In the genomic region with DNA sequence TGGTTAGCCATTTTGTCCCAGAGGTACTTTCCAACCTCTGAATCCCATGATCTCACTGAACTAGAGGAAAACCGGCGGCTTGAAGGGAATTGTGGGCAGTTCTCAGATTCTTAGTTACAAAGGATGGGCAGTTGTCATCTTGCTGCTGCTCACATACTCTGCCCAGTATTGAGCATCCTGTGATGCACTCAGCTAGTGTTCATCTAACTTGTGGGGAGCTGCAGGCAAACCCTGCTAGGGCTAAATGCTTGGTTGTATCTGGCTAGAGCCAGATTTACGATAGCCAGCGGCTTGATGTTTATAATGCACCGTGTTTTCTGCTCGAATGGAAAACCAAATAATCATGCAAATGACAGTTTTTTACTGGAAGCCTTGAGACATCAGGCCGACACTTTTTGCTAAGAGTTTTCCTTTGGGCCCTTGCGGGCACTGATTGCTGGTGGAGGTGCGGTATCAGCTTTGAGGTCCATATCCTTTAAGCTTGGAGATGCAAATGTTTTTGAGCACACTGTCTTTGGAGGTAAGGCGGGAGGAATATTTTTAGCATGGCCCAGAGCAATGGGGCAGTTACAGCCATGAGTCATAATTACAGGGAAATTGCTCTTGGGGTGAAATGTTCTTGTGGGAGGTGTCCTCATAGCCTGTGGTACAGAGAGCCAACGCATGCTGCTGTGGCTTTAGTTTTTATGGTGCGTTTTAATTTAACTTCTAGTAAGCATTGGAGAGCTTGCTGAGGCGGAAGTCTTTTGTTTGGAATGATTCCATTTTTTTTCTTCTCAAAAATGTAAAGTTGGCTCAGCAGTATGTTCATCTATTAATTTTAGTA, we compare ENCODE assay signal across 9 mouse cellular contexts. TPM values are rescaled to one million over a fixed set of nuclear protein-coding genes. Genes with fewer than 3 reads are reported as not detected.
DNase-seq lines count a peak whose midpoint lies in the region; ATAC-seq and TF ChIP-seq lines count a peak whose summit lies in the region.
"Had no signal": no experiment of that assay in that cellular context is flagged by ENCODE, and none has a peak within 500 bp of the region (broad histone marks: within the 10 kb centered on the region; RNA-seq: fewer than 3 reads in every experiment).

No protein-coding gene starts in this region.

- ATAC-seq in heart, postnatal 0 days (ENCODE audit: insufficient read depth, low read depth): no peak
- no peak for ATAC-seq in hindbrain, embryonic 16.5 days

- WGBS in heart, postnatal 0 days: 62% methylated on average over 13 of the region's 13 CpGs
- WGBS in hindbrain, embryonic 16.5 days: 55% methylated on average over 13 of the region's 13 CpGs

- H3K27me3 ChIP-seq in heart, postnatal 0 days (ENCODE audit: control insufficient read depth, insufficient read depth, low read length): no peaks in the 10 kb centered on the region
- no peaks in the 10 kb centered on the region for H3K27me3 ChIP-seq in hindbrain, embryonic 16.5 days (replicated peaks; ENCODE audit: control insufficient read depth, insufficient read depth, low read length)

- no peak for TF ChIP-seq EP300 in heart, postnatal 0 days (IDR thresholded peaks at IDR 0.05; ENCODE audit: low read depth)

- H3K27ac ChIP-seq in heart, postnatal 0 days (ENCODE audit: low read depth): no peak overlapping the region
- no peak overlapping the region for H3K27ac ChIP-seq in hindbrain, embryonic 16.5 days (ENCODE audit: low read depth, low read length)

- no peaks in the 10 kb centered on the region for H3K9me3 ChIP-seq in heart, postnatal 0 days (replicated peaks; ENCODE audit: control insufficient read depth, low read length)
- H3K9me3 ChIP-seq in hindbrain, embryonic 16.5 days (ENCODE audit: control insufficient read depth, low read length): no peaks in the 10 kb centered on the region

- no peak for DNase-seq in heart, postnatal 0 days (ENCODE audit: low spot score)
- no peak for DNase-seq in heart, postnatal 10 days
- peak; percentile 4 for DNase-seq in Muller cell, postnatal 12 days (ENCODE audit: inconsistent ontology term)
- DNase-seq in naive thymus-derived CD4-positive, alpha-beta T cell, adult 2 months (ENCODE audit: low read depth): peak; percentile 12
- no peak for DNase-seq in thymus, postnatal 36 days
- DNase-seq in thymus, postnatal 25 days: no peak
- DNase-seq in gastrocnemius, postnatal 14 days: no peak
- DNase-seq: adrenal gland, postnatal 25 days had no signal

- H3K4me2 ChIP-seq in heart, postnatal 0 days (ENCODE audit: low read depth, low read length): peak overlapping the region; percentile 78
- peak overlapping the region; percentile 68 for H3K4me2 ChIP-seq in hindbrain, embryonic 16.5 days (ENCODE audit: low read length)

- TF ChIP-seq CTCF in heart, postnatal 0 days (IDR thresholded peaks at IDR 0.05; ENCODE audit: low read depth): no peak

- H3K4me1 ChIP-seq in heart, postnatal 0 days (ENCODE audit: control insufficient read depth, insufficient read depth): peaks cover 13% of the 10 kb centered on the region; the same call in 1 of the 2 replicates
- peaks cover 26% of the 10 kb centered on the region for H3K4me1 ChIP-seq in hindbrain, embryonic 16.5 days (ENCODE audit: control insufficient read depth, insufficient read depth, low read depth, low read length)

- peak overlapping the region; percentile 77 for H3K4me3 ChIP-seq in heart, postnatal 0 days (ENCODE audit: low read depth, low read length)
- H3K4me3 ChIP-seq in hindbrain, embryonic 16.5 days (ENCODE audit: low read length): peak overlapping the region; percentile 92

- H3K9ac ChIP-seq in heart, postnatal 0 days (replicated peaks; ENCODE audit: low read depth, low read length): peak overlapping the region; percentile 93; the same call in 1 of the 2 replicates
- peak overlapping the region; percentile 88; the same call in 1 of the 2 replicates for H3K9ac ChIP-seq in hindbrain, embryonic 16.5 days (ENCODE audit: low read depth, low read length)

- intact Hi-C loops in heart, postnatal 10 days (cut with DNase I): no loop called here
- intact Hi-C loops in gastrocnemius, postnatal 14 days (cut with DNase I; ENCODE audit: low total_unique reads): no loop called here

- H3K36me3 ChIP-seq in heart, postnatal 0 days (replicated peaks; ENCODE audit: control insufficient read depth, insufficient read depth, low read length): peaks cover 19% of the 10 kb centered on the region; the same call in 1 of the 2 replicates
- H3K36me3 ChIP-seq in hindbrain, embryonic 16.5 days (ENCODE audit: control insufficient read depth, insufficient read depth, low read length): no peaks in the 10 kb centered on the region

RNA-seq across cellular contexts. Expression of a gene that starts 1.5 kb away (rescaled TPM):
- total RNA-seq in heart, postnatal 0 days (2014; rRNA removed; ENCODE audit: low replicate concordance): 6.4 and 10.4 TPM in 2 replicates
- 8.1 and 8.4 TPM in 2 replicates for polyA plus RNA-seq in heart, postnatal 0 days (2015; fragmentation: Nextera tagmentation; extraction: Ambion mirVana)
- 10 to 100 TPM; 21.3 to 24.3 TPM for total RNA-seq in heart, postnatal 10 days (2021)
- 3.6 and 3.8 TPM in 2 replicates for polyA plus RNA-seq in hindbrain, embryonic 16.5 days (2015; fragmentation: Nextera tagmentation; extraction: Ambion mirVana)
- total RNA-seq in gastrocnemius, postnatal 14 days (2021): 1 to 10 TPM; 7.5 to 8.8 TPM

RNA-seq across cellular contexts. Expression of a gene that starts 3.7 kb away (rescaled TPM):
- 16.9 and 36.3 TPM in 2 replicates for total RNA-seq in heart, postnatal 0 days (2014; rRNA removed; ENCODE audit: low replicate concordance)
- 76.6 and 80.1 TPM in 2 replicates for polyA plus RNA-seq in heart, postnatal 0 days (2015; fragmentation: Nextera tagmentation; extraction: Ambion mirVana)
- 10 to 100 TPM; 30.3 to 33.6 TPM for total RNA-seq in heart, postnatal 10 days (2021)
- 12.7 and 16.3 TPM in 2 replicates for polyA plus RNA-seq in hindbrain, embryonic 16.5 days (2015; fragmentation: Nextera tagmentation; extraction: Ambion mirVana)
- total RNA-seq in gastrocnemius, postnatal 14 days (2021): 10 to 100 TPM; 18.8 to 22.8 TPM

RNA-seq across cellular contexts. Expression of a gene that starts 28.3 kb away (rescaled TPM):
- not detected in 2 replicates for total RNA-seq in heart, postnatal 0 days (2014; rRNA removed; ENCODE audit: low replicate concordance)
- 0.11 and 0.29 TPM in 2 replicates for polyA plus RNA-seq in heart, postnatal 0 days (2015; fragmentation: Nextera tagmentation; extraction: Ambion mirVana)
- total RNA-seq in heart, postnatal 10 days (2021): under 1 TPM in 1 of 2 experiments, not detected in 1; 0.45 TPM
- 0.83 and 1.1 TPM in 2 replicates for polyA plus RNA-seq in hindbrain, embryonic 16.5 days (2015; fragmentation: Nextera tagmentation; extraction: Ambion mirVana)
- total RNA-seq in gastrocnemius, postnatal 14 days (2021): not detected
- total RNA-seq: adrenal gland, postnatal 25 days had no signal

RNA-seq across cellular contexts. Expression of a gene that starts 28.8 kb away (rescaled TPM):
- total RNA-seq in heart, postnatal 0 days (2014; rRNA removed; ENCODE audit: low replicate concordance): 31.8 and 32.0 TPM in 2 replicates
- 25.2 and 26.9 TPM in 2 replicates for polyA plus RNA-seq in heart, postnatal 0 days (2015; fragmentation: Nextera tagmentation; extraction: Ambion mirVana)
- total RNA-seq in heart, postnatal 10 days (2021): 10 to 100 TPM; 16.4 to 18.4 TPM
- 104 and 114 TPM in 2 replicates for polyA plus RNA-seq in hindbrain, embryonic 16.5 days (2015; fragmentation: Nextera tagmentation; extraction: Ambion mirVana)
- total RNA-seq in gastrocnemius, postnatal 14 days (2021): 1 to 10 TPM; 7.6 to 8.2 TPM

Comparison
In these comparisons a context has a peak if more than half of its experiments do, and no peak if none do; other contexts are left out.
1. DNase-seq: peak in Muller cell, postnatal 12 days (single experiment) and naive thymus-derived CD4-positive, alpha-beta T cell, adult 2 months (single experiment); none in heart, postnatal 0 days (single experiment), heart, postnatal 10 days (0 of 2), thymus, postnatal 36 days (0 of 2), thymus, postnatal 25 days (single experiment) and gastrocnemius, postnatal 14 days (single experiment).